ENCODE assay signal across 19 mouse cellular contexts in the genomic region with DNA sequence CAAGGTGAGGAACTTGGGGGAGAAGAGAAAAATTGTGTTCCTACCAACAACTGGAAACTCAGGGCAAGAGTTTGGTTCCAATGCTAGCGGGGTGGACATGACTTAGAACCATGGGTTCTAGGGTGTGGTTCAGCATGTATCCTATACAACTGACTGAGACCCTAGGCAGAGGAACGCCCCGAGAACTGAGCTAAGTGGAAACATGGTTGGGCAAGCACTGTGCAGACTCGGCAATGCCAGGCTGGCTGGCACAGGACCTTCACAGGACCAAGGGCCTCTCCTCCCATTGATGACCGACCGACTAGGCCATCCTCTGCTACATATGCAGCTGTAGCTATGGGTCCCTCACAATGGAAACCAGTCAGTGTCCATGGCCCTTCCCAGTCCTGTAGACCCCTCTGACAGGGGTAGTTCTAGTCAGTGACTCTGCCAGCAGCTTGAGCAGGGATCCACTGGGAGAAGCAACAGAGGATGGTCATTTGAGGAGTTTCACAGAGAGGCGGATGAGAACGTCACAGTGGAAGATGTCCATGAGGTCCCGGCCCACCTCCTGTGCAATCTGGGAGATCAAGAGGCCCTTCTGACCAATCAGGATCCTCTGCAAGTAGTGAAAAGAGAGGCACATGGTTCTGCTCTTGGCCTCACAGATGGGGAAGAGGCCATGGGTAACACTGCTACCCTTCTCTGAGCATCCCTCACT. TPM values are rescaled to one million over a fixed set of nuclear protein-coding genes. Genes with fewer than 3 reads are reported as not detected.
DNase-seq lines count a peak whose midpoint lies in the region; ATAC-seq and TF ChIP-seq lines count a peak whose summit lies in the region.
"Had no signal": no experiment of that assay in that cellular context is flagged by ENCODE, and none has a peak within 500 bp of the region (broad histone marks: within the 10 kb centered on the region; RNA-seq: fewer than 3 reads in every experiment).

No protein-coding gene starts in this region.

- no peaks in the 10 kb centered on the region for H3K4me1 ChIP-seq in lung, embryonic 14.5 days (ENCODE audit: insufficient read depth)
- H3K4me1 ChIP-seq in lung, postnatal 0 days (ENCODE audit: insufficient read depth, low read depth, low read length), result no peaks in the 10 kb centered on the region
- peaks cover 89% of the 10 kb centered on the region for H3K4me1 ChIP-seq in erythroblast, embryonic 14.5 days (ENCODE audit: control insufficient read depth)
- H3K4me1 ChIP-seq in liver, embryonic 15.5 days (replicated peaks), result peaks cover 60% of the 10 kb centered on the region
- no peaks in the 10 kb centered on the region for H3K4me1 ChIP-seq in hindbrain, embryonic 12.5 days
- H3K4me1 ChIP-seq: embryonic facial prominence, embryonic 12.5 days; forebrain, embryonic 12.5 days had no signal

- peaks cover 59% of the 10 kb centered on the region for H3K36me3 ChIP-seq in lung, embryonic 14.5 days (ENCODE audit: insufficient read depth)
- peaks cover 28% of the 10 kb centered on the region; the same call in 1 of the 2 replicates for H3K36me3 ChIP-seq in lung, postnatal 0 days (ENCODE audit: insufficient read depth, low read length)
- H3K36me3 ChIP-seq in erythroblast, embryonic 14.5 days (ENCODE audit: control insufficient read depth), result peaks cover 89% of the 10 kb centered on the region
- peaks cover 62% of the 10 kb centered on the region for H3K36me3 ChIP-seq in liver, embryonic 15.5 days (replicated peaks)
- peaks cover 54% of the 10 kb centered on the region for H3K36me3 ChIP-seq in hindbrain, embryonic 12.5 days

- 90% methylated on average over 9 of the region's 9 CpGs for WGBS in lung, embryonic 14.5 days
- WGBS in lung, postnatal 0 days, result 93% methylated on average over 9 of the region's 9 CpGs
- WGBS in liver, embryonic 15.5 days (ENCODE audit: insufficient replicate concordance), result 40% methylated on average over 9 of the region's 9 CpGs
- 96% methylated on average over 9 of the region's 9 CpGs for WGBS in hindbrain, embryonic 12.5 days

- TF ChIP-seq CTCF in lung, embryonic 14.5 days (IDR thresholded peaks at IDR 0.05; ENCODE audit: low read depth), result no peak
- no peak for TF ChIP-seq CTCF in lung, postnatal 0 days (IDR thresholded peaks at IDR 0.05)

- no peak overlapping the region; the same call in 1 of the 2 replicates for H3K27ac ChIP-seq in lung, embryonic 14.5 days (ENCODE audit: low read depth)
- H3K27ac ChIP-seq in lung, postnatal 0 days (ENCODE audit: low read length), result no peak overlapping the region
- peak overlapping the region; percentile 100 for H3K27ac ChIP-seq in liver, embryonic 15.5 days (replicated peaks)
- no peak overlapping the region for H3K27ac ChIP-seq in hindbrain, embryonic 12.5 days
- H3K27ac ChIP-seq: forebrain, embryonic 12.5 days; limb, embryonic 13.5 days had no signal

- peak; percentile 22; the same call in 1 of the 2 replicates for ATAC-seq in lung, embryonic 14.5 days (ENCODE audit: insufficient read depth)
- ATAC-seq in lung, postnatal 0 days, result no peak
- peak; percentile 69 for ATAC-seq in liver, embryonic 15.5 days (ENCODE audit: insufficient read depth)
- no peak for ATAC-seq in hindbrain, embryonic 12.5 days (ENCODE audit: low FRiP score)
- ATAC-seq: activated CD4-positive, CD25-positive, alpha-beta regulatory T cell, adult 4 months; hindbrain, embryonic 16.5 days had no signal

- H3K4me3 ChIP-seq in lung, embryonic 14.5 days (ENCODE audit: low read depth, low read length), result peak overlapping the region; percentile 11; the same call in 1 of the 2 replicates
- no peak overlapping the region for H3K4me3 ChIP-seq in lung, postnatal 0 days (ENCODE audit: low read depth, low read length)
- peak overlapping the region; percentile 74 for H3K4me3 ChIP-seq in erythroblast, embryonic 14.5 days (replicated peaks)
- peak overlapping the region; percentile 69 for H3K4me3 ChIP-seq in liver, embryonic 15.5 days (replicated peaks)
- no peak overlapping the region for H3K4me3 ChIP-seq in hindbrain, embryonic 12.5 days
- H3K4me3 ChIP-seq: embryonic facial prominence, embryonic 12.5 days; forebrain, embryonic 12.5 days; limb, embryonic 13.5 days; myocyte had no signal

- H3K27me3 ChIP-seq in lung, embryonic 14.5 days (ENCODE audit: insufficient read depth, low read length), result no peaks in the 10 kb centered on the region
- no peaks in the 10 kb centered on the region for H3K27me3 ChIP-seq in lung, postnatal 0 days (replicated peaks; ENCODE audit: insufficient read depth, low read length)
- no peaks in the 10 kb centered on the region for H3K27me3 ChIP-seq in erythroblast, embryonic 14.5 days (ENCODE audit: control insufficient read depth)
- no peaks in the 10 kb centered on the region for H3K27me3 ChIP-seq in liver, embryonic 15.5 days
- H3K27me3 ChIP-seq in hindbrain, embryonic 12.5 days, result no peaks in the 10 kb centered on the region
- H3K27me3 ChIP-seq: embryonic facial prominence, embryonic 12.5 days; forebrain, embryonic 12.5 days; limb, embryonic 13.5 days had no signal

- H3K4me2 ChIP-seq in lung, embryonic 14.5 days, result no peak overlapping the region
- H3K4me2 ChIP-seq in lung, postnatal 0 days (replicated peaks; ENCODE audit: low read depth, low read length), result no peak overlapping the region
- H3K4me2 ChIP-seq in liver, embryonic 15.5 days, result peak overlapping the region; percentile 78
- H3K4me2 ChIP-seq in hindbrain, embryonic 12.5 days (replicated peaks), result no peak overlapping the region
- H3K4me2 ChIP-seq: embryonic facial prominence, embryonic 12.5 days; forebrain, embryonic 12.5 days; limb, embryonic 13.5 days; midbrain, embryonic 11.5 days had no signal

- no peak for TF ChIP-seq EP300 in lung, postnatal 0 days (IDR thresholded peaks at IDR 0.05)

- DNase-seq in lung, embryonic 14.5 days, result no peak
- no peak for DNase-seq in lung, postnatal 0 days (ENCODE audit: low spot score)
- peak; percentile 76 to 86 for DNase-seq in spleen, postnatal 4 days (ENCODE audit: low spot score in 2 of 2)
- no peak for DNase-seq in testis, postnatal 10 days (ENCODE audit: low spot score)
- no peak for DNase-seq in adrenal gland, postnatal 36 days
- DNase-seq: cerebellum, adult 11-12 months; gastrocnemius, postnatal 36 days; lung, postnatal 14 days; thymus, postnatal 25 days had no signal

- no peaks in the 10 kb centered on the region for H3K9me3 ChIP-seq in lung, embryonic 14.5 days (ENCODE audit: low read depth, low read length)
- no peaks in the 10 kb centered on the region for H3K9me3 ChIP-seq in lung, postnatal 0 days (ENCODE audit: low read length)
- no peaks in the 10 kb centered on the region for H3K9me3 ChIP-seq in erythroblast, embryonic 14.5 days (ENCODE audit: control insufficient read depth, low read length)
- no peaks in the 10 kb centered on the region for H3K9me3 ChIP-seq in liver, embryonic 15.5 days (replicated peaks)
- H3K9me3 ChIP-seq in hindbrain, embryonic 12.5 days (replicated peaks), result no peaks in the 10 kb centered on the region
- H3K9me3 ChIP-seq: embryonic facial prominence, embryonic 12.5 days; forebrain, embryonic 12.5 days; limb, embryonic 13.5 days had no signal

- no peak overlapping the region for H3K9ac ChIP-seq in lung, embryonic 14.5 days
- no peak overlapping the region for H3K9ac ChIP-seq in lung, postnatal 0 days (replicated peaks; ENCODE audit: low read depth)
- peak overlapping the region; percentile 90 for H3K9ac ChIP-seq in liver, embryonic 15.5 days
- no peak overlapping the region for H3K9ac ChIP-seq in hindbrain, embryonic 12.5 days
- H3K9ac ChIP-seq: embryonic facial prominence, embryonic 12.5 days; forebrain, embryonic 12.5 days; limb, embryonic 13.5 days had no signal

RNA-seq across cellular contexts. Expression of a gene that starts 6.5 kb away (rescaled TPM):
- 37.5 and 38.5 TPM in 2 replicates for polyA plus RNA-seq in lung, embryonic 14.5 days (2014; fragmentation: Nextera tagmentation; extraction: Ambion mirVana)
- polyA plus RNA-seq in lung, postnatal 0 days (2015; fragmentation: Nextera tagmentation; extraction: Ambion mirVana), result 14.8 and 17.7 TPM in 2 replicates
- 0.14 and 0.29 TPM in 2 replicates for polyA plus RNA-seq in erythroblast, embryonic 14.5 days (2012)
- 13.8 and 13.9 TPM in 2 replicates for polyA plus RNA-seq in liver, embryonic 15.5 days (2015; fragmentation: Nextera tagmentation; extraction: Ambion mirVana)
- total RNA-seq in adrenal gland, postnatal 36 days (2021), result 10 to 100 TPM; 30.0 to 33.6 TPM
- 31.5 and 31.8 TPM in 2 replicates for polyA plus RNA-seq in hindbrain, embryonic 12.5 days (2016; fragmentation: Nextera tagmentation; extraction: Ambion mirVana)

RNA-seq across cellular contexts. Expression of a gene that starts 20.7 kb away (rescaled TPM):
- polyA plus RNA-seq in lung, embryonic 14.5 days (2014; fragmentation: Nextera tagmentation; extraction: Ambion mirVana), result 17.8 and 17.9 TPM in 2 replicates
- 8.6 and 10.0 TPM in 2 replicates for polyA plus RNA-seq in lung, postnatal 0 days (2015; fragmentation: Nextera tagmentation; extraction: Ambion mirVana)
- 0.77 and 0.78 TPM in 2 replicates for polyA plus RNA-seq in erythroblast, embryonic 14.5 days (2012)
- polyA plus RNA-seq in liver, embryonic 15.5 days (2015; fragmentation: Nextera tagmentation; extraction: Ambion mirVana), result 4.2 and 4.3 TPM in 2 replicates
- total RNA-seq in adrenal gland, postnatal 36 days (2021), result 10 to 100 TPM; 16.9 to 20.3 TPM
- 24.3 and 28.0 TPM in 2 replicates for polyA plus RNA-seq in hindbrain, embryonic 12.5 days (2016; fragmentation: Nextera tagmentation; extraction: Ambion mirVana)

RNA-seq across cellular contexts. Expression of a gene that starts 36.0 kb away (rescaled TPM):
- polyA plus RNA-seq in lung, embryonic 14.5 days (2014; fragmentation: Nextera tagmentation; extraction: Ambion mirVana), result 51.4 and 57.4 TPM in 2 replicates
- polyA plus RNA-seq in lung, postnatal 0 days (2015; fragmentation: Nextera tagmentation; extraction: Ambion mirVana), result 55.6 and 58.3 TPM in 2 replicates
- 4.8 and 5.4 TPM in 2 replicates for polyA plus RNA-seq in erythroblast, embryonic 14.5 days (2012)
- 25.1 and 27.3 TPM in 2 replicates for polyA plus RNA-seq in liver, embryonic 15.5 days (2015; fragmentation: Nextera tagmentation; extraction: Ambion mirVana)
- 10 to 100 TPM; 71.4 to 98.4 TPM for total RNA-seq in adrenal gland, postnatal 36 days (2021)
- 65.2 and 73.2 TPM in 2 replicates for polyA plus RNA-seq in hindbrain, embryonic 12.5 days (2016; fragmentation: Nextera tagmentation; extraction: Ambion mirVana)

RNA-seq across cellular contexts. Expression of a gene that starts 41.6 kb away (rescaled TPM):
- 17.7 and 22.7 TPM in 2 replicates for polyA plus RNA-seq in lung, embryonic 14.5 days (2014; fragmentation: Nextera tagmentation; extraction: Ambion mirVana)
- 9.4 and 9.7 TPM in 2 replicates for polyA plus RNA-seq in lung, postnatal 0 days (2015; fragmentation: Nextera tagmentation; extraction: Ambion mirVana)
- polyA plus RNA-seq in erythroblast, embryonic 14.5 days (2012), result 4.7 and 5.1 TPM in 2 replicates
- 14.9 and 16.3 TPM in 2 replicates for polyA plus RNA-seq in liver, embryonic 15.5 days (2015; fragmentation: Nextera tagmentation; extraction: Ambion mirVana)
- total RNA-seq in adrenal gland, postnatal 36 days (2021), result 10 to 100 TPM; 12.1 to 15.2 TPM
- 24.2 and 24.8 TPM in 2 replicates for polyA plus RNA-seq in hindbrain, embryonic 12.5 days (2016; fragmentation: Nextera tagmentation; extraction: Ambion mirVana)

Comparison
In these comparisons a context has a peak if more than half of its experiments do, and no peak if none do; other contexts are left out.
1. ATAC-seq: peak in lung, embryonic 14.5 days (single experiment) and liver, embryonic 15.5 days (single experiment); none in lung, postnatal 0 days (single experiment) and hindbrain, embryonic 12.5 days (single experiment).
2. H3K4me3 ChIP-seq: peak in lung, embryonic 14.5 days (single experiment), erythroblast, embryonic 14.5 days (single experiment) and liver, embryonic 15.5 days (single experiment); none in lung, postnatal 0 days (single experiment) and hindbrain, embryonic 12.5 days (single experiment).
3. DNase-seq: peak in spleen, postnatal 4 days (2 of 2); none in lung, embryonic 14.5 days (single experiment), lung, postnatal 0 days (single experiment), testis, postnatal 10 days (single experiment) and adrenal gland, postnatal 36 days (0 of 2).
4. RNA of a gene that starts 6.5 kb away (polyA plus RNA-seq): 37.5 to 38.5 TPM in lung, embryonic 14.5 days, 31.5 to 31.8 TPM in hindbrain, embryonic 12.5 days, 14.8 to 17.7 TPM in lung, postnatal 0 days and 13.8 to 13.9 TPM in liver, embryonic 15.5 days; 0.14 to 0.29 TPM in erythroblast, embryonic 14.5 days; every median in the first group is over 10 times any median in the second.